Mouse (Mus musculus): ENCODE measurements at regions not wholly inside any gene's neighbourhood (a gene's known extent, or its start where the extent isn't known, plus 50 kb on each side); places are given as distances from the start of the nearest gene placed in this dataset.

- TF ChIP-seq CTCF (IDR thresholded peaks at IDR 0.05; ENCODE audit: low read depth) (no peak), EP300 (optimal IDR thresholded peaks at IDR 0.05) (no peak)
Measured at GRCm38 (mm10) chr14:99431697-99432096, 133.2 kb downstream of the Klf5 start.
